Mouse (Mus musculus): ENCODE data around the gene Gm10354.
"Not testable (repeated sequence)": the region's sequence is repeated elsewhere in the genome, so short reads cannot be mapped to it uniquely, and the experiment has no call there.

The Gm10354 gene

GRCm38 (mm10) chr5:14978835-14979234, at the start of gene Gm10354:
Gene Gm10354, minus strand, starts transcription at chr5:14978935.
- not testable (repeated sequence) for DNase-seq (ENCODE audit: low spot score)

- DNase-seq (ENCODE audit: low spot score) = not testable (repeated sequence)
Measured at GRCm38 (mm10) chr5:15024316-15024715, 45.6 kb upstream of the Gm10354 start.

GRCm38 (mm10) chr5:15020067-15020466, 41.3 kb upstream of the Gm10354 start:
- not testable (repeated sequence) for DNase-seq (ENCODE audit: low spot score)

- not testable (repeated sequence) for DNase-seq (ENCODE audit: low spot score)
Measured at GRCm38 (mm10) chr5:15010639-15011582, 32.2 kb upstream of the Gm10354 start.

- not testable (repeated sequence) for DNase-seq (ENCODE audit: low spot score)
Measured at GRCm38 (mm10) chr5:15006907-15007306, 28.2 kb upstream of the Gm10354 start.

- not testable (repeated sequence) for DNase-seq (ENCODE audit: low spot score)
Measured at GRCm38 (mm10) chr5:15006288-15006687, 27.6 kb upstream of the Gm10354 start.

GRCm38 (mm10) chr5:15005584-15005983, 26.8 kb upstream of the Gm10354 start:
- DNase-seq (ENCODE audit: low spot score) = not testable (repeated sequence)

GRCm38 (mm10) chr5:15004569-15005562, 26.1 kb upstream of the Gm10354 start:
- not testable (repeated sequence) for DNase-seq (ENCODE audit: low spot score)

- not testable (repeated sequence) for DNase-seq (ENCODE audit: low spot score)
Measured at GRCm38 (mm10) chr5:14998077-14998476, 19.3 kb upstream of the Gm10354 start.

GRCm38 (mm10) chr5:14997556-14997955, 18.8 kb upstream of the Gm10354 start:
- not testable (repeated sequence) for DNase-seq (ENCODE audit: low spot score)

GRCm38 (mm10) chr5:14996670-14997249, 18.0 kb upstream of the Gm10354 start:
- not testable (repeated sequence) for DNase-seq (ENCODE audit: low spot score)

- DNase-seq (ENCODE audit: low spot score) = not testable (repeated sequence)
Measured at GRCm38 (mm10) chr5:14994124-14994523, 15.4 kb upstream of the Gm10354 start.

- DNase-seq (ENCODE audit: low spot score) = not testable (repeated sequence)
Measured at GRCm38 (mm10) chr5:14990375-14991158, 11.8 kb upstream of the Gm10354 start.

GRCm38 (mm10) chr5:14986649-14987387, 8.1 kb upstream of the Gm10354 start:
- DNase-seq (ENCODE audit: low spot score) = not testable (repeated sequence)

GRCm38 (mm10) chr5:14977368-14977767, 1.4 kb downstream of the Gm10354 start:
- DNase-seq (ENCODE audit: low spot score) = not testable (repeated sequence)

- not testable (repeated sequence) for DNase-seq (ENCODE audit: low spot score)
Measured at GRCm38 (mm10) chr5:14975294-14975693, 3.4 kb downstream of the Gm10354 start.

GRCm38 (mm10) chr5:14972841-14973240, 5.9 kb downstream of the Gm10354 start:
- not testable (repeated sequence) for DNase-seq (ENCODE audit: low spot score)

GRCm38 (mm10) chr5:14963821-14964220, 14.9 kb downstream of the Gm10354 start:
- DNase-seq (ENCODE audit: low spot score) = not testable (repeated sequence)

GRCm38 (mm10) chr5:14961502-14961901, 17.2 kb downstream of the Gm10354 start:
- DNase-seq (ENCODE audit: low spot score) = not testable (repeated sequence)

All from urinary bladder, postnatal 14 days (tissue).